Mouse (Mus musculus) Patski (cell line): ENCODE results near the gene Kcnip2. TPM values are rescaled to one million over a fixed set of nuclear protein-coding genes. Genes with fewer than 3 reads are reported as not detected.
"Not testable (repeated sequence)": the region's sequence is repeated elsewhere in the genome, so short reads cannot be mapped to it uniquely, and the experiment has no call there.

Experiments used
- ATAC-seq: fragments of 100-300 bp; one replicate; pipeline ENCODE4 v1.8.0; 2021
- CTCF ChIA-PET: fragments of 350-600 bp; sonication (Branson Sonifier 250); formaldehyde crosslinking; loops from one replicate; lab custom pipeline; 2022; ENCODE audit warnings: inconsistent platforms; lab: Charles Lee
- POLR2A ChIA-PET: fragments of 350-600 bp; sonication (Branson Sonifier 250); formaldehyde crosslinking; loops from one replicate; lab custom pipeline; 2022; ENCODE audit warnings: antibody characterized with exemption, inconsistent platforms; lab: Charles Lee
- DNase-seq: peaks from one replicate; pipeline ENCODE4 v3.0.0-alpha.2; 2011; ENCODE audit warnings: low read depth, low spot score
- H3K27me3 ChIP-seq: fragments of 371-371 bp; one replicate; pipeline ENCODE4 v1.5.1; 2021
- CTCF ChIP-seq: fragments of 100-300 bp; IDR thresholded peaks from one replicate; pipeline ENCODE4 v1.5.1; 2021
- in situ Hi-C: fragments of 300-500 bp; cut with MboI; formaldehyde crosslinking; loops from 3 replicates; pipeline ENCODE4 v1.11.1; 2018; ENCODE audit warnings: low pct_unique_long_range_greater_than_20kb, mixed read lengths
- polyA plus RNA-seq: library from polyadenylated mRNA; unstranded; gene quantifications from one replicate; pipeline ENCODE4 v1.2.3, GENCODE M21; 2021

Gene Kcnip2
- polyA plus RNA-seq, 1 experiment from 2014 or later = 0.10 TPM

DNA sequence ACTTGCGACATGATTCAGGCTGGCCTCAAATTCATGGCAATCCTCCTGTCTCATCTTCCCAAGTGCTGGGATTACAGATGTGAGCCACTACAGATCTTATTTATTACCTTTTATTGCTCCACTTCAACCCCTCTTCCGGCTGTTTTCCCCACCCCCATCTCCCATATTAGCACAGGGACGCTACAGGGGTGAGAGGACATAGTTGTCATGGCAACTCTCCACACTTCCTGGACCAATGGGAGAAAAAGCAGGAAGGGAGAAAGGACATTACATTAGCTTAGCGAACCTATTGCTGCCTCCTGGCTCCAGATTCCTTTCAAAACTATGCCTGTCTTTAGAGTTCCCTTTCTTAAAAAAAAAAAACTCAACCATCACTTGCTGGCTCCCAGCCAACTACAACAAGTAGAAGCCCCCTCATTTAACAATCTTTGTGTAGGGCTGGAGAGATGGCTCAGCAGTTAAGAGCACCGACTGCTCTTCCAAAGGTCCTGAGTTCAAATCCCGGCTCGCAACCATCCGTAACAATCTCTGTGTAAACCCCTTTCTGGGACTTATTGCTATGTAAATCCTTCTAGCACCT, 3.1 kb downstream of the Kcnip2 start:
- DNase-seq (no peak), ATAC-seq (no peak)
- no peaks in the 10 kb centered on the region for H3K27me3 ChIP-seq
- CTCF ChIA-PET = interaction anchor here (0.7 to 1.4 kb wide), 3 partner anchors 10 to 137 kb away, joined by 3 to 4 read pairs (median 3); no protein-coding TSS in a partner anchor
- in situ Hi-C loops = loop anchor here (5.0 kb wide), 2 partner anchors 140 to 205 kb away; no protein-coding TSS in a partner anchor
- TF ChIP-seq CTCF = no peak
- POLR2A ChIA-PET = no interaction called here

DNA sequence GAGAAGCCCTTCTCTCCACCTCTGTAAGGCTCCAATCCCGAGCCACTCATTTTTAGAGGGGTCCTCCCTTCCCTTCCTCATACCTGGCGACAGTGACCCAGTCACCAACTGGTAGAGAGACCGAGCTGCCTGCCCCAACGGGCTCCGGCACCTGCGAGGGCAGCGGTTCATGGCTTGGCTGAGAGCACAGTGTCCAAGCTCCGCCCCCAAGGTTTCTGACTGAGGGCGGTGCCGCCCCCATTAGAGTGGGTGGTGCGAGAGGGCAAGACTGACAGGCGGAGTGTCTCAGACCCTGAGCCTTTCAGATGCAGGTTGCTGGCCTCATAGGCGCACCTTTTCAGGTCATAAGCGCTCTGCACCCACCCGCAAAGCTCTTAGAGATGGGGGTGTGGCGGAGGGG, 3.7 kb downstream of the Kcnip2 start:
- CTCF ChIA-PET = no interaction called here
- TF ChIP-seq CTCF = no peak
- ATAC-seq (no peak), DNase-seq (no peak)
- H3K27me3 ChIP-seq = no peaks in the 10 kb centered on the region
- POLR2A ChIA-PET = no interaction called here
- in situ Hi-C loops = loop anchor here (5.0 kb wide), 2 partner anchors 140 to 205 kb away; no protein-coding TSS in a partner anchor

DNA sequence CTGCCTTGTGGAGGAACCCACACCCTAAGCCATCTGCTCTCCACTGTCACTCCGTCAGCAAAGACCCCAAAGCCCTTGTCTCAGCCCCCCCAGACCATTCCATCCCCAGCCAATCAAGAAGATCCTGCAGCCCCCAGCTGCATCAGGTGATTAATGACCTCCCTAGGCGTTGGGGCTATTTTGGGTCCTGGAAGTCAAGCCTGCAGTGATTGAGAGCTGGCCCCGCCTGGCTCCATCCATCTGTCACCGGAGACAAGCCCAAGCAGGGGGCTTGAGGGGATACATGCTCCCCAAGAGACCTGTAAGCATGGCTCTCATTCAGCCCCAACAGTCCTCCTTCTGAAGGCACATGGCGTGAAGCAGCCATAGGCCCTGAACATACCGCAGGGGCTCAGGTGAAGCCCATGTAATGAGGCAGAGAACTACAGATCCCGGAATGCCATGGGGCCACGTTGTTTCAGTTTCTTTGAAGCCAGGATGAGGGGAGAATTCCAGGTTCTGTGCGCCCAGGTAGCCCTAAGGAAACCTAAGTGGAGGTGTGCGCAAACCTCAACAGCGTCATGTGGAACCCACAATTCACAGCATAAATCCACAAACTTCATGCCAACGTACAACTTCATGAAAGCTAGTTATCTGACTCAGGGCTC, 4.7 kb downstream of the Kcnip2 start:
- CTCF ChIA-PET = no interaction called here
- TF ChIP-seq CTCF = no peak
- H3K27me3 ChIP-seq = no peaks in the 10 kb centered on the region
- POLR2A ChIA-PET = no interaction called here
- in situ Hi-C loops = loop anchor here (5.0 kb wide), 2 partner anchors 141 to 206 kb away; no protein-coding TSS in a partner anchor
- ATAC-seq = no peak
- no peak for DNase-seq

DNA sequence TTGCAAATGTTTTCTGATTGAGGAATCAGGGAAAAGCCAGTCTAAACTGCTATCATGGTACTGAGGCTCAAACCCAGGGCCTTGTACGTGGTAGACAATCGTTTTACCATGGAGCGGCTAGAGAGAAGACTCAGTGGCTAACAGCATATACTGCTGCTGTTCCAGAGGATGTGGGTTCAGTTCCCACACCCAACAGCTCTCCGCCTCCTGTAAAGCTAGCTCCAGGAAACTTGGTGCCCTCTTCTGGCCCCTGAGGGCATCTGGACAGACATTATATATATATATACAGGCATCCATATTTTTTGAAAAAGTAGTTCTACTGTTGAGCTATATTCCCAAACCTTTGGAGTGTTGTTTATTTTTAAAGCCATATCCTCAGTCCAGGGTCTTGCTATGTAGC, 8.1 kb downstream of the Kcnip2 start:
- ATAC-seq = no peak
- TF ChIP-seq CTCF = no peak
- DNase-seq = no peak
- ChIA-PET POLR2A (no interaction called here), CTCF (interaction anchor here (1.0 to 1.9 kb wide), 4 partner anchors 9 to 207 kb away, joined by 3 to 8 read pairs (median 6); partner anchors contain the start of gene Kcnip2)
- H3K27me3 ChIP-seq = no peaks in the 10 kb centered on the region
- in situ Hi-C loops = no loop called here

DNA sequence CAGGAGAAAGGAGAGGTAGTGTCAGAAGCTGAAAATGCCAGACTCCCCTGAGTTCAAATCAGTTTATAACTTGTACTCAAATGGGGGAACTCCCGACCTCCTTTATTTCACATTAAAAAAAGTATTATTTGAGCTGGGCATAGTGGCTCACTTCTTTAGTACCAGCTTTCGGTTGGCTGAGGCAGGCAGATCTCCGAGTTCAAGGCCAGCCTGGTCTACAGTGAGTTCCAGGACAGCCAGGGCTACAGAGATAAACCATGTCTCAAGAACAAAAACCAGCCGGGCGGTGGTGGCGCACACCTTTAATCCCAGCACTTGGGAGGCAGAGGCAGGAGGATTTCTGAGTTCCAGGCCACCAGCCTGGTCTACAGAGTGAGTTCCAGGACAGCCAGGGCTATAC, 10.0 kb downstream of the Kcnip2 start:
- CTCF ChIA-PET = interaction anchor here (1.6 to 2.5 kb wide), 4 partner anchors 10 to 156 kb away, joined by 3 to 8 read pairs (median 5); no protein-coding TSS in a partner anchor
- POLR2A ChIA-PET = interaction anchor here (0.7 kb wide), 2 partner anchors 11 to 127 kb away, joined by 3 to 4 read pairs; no protein-coding TSS in a partner anchor
- DNase-seq, in situ Hi-C loops, ATAC-seq, H3K27me3 ChIP-seq: not testable (repeated sequence)

DNA sequence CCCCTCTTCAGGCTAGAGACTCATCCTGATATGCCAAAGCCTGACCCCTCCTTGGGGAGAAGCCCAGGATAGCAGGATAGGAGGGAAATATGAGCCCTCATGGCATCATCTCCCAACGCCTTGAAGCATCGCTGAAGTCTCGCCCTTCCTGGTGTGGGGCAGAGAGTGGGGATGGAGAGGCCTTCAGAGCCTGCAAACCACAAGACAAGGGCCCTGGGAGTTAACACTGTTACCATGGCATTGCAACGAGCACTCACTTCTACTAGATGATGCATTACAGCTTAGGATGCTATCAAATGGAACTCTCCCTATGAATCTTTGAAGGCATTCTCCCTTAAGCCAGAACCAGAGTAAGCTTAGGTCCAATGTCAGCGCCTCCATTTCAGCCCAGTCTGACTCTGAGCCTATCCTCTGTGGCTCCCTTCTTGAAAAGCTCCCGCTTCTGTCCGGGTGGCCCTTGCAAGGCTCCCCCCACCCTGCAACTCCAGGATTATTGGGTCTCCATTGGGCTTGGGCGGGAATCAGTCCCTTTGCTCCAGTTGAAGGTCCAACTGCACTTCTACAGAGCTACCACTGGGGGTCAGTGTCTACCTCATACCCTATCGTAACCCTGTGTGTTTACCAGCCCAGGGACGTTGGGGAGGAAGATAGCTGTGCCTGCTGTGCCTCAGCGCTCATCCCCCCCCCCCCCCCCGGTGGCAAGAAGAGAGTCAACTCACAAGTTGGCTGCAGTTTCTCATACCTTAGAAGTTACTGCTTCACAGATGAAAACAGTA, 11.1 kb downstream of the Kcnip2 start:
- peak; percentile 53 for ATAC-seq
- peak; percentile 83 for TF ChIP-seq CTCF
- no peak for DNase-seq
- ChIA-PET CTCF (interaction anchor here (0.6 to 2.5 kb wide), 10 partner anchors 9 to 209 kb away, joined by 3 to 8 read pairs (median 4); no protein-coding TSS in a partner anchor), POLR2A (interaction anchor here (0.6 to 1.2 kb wide), 3 partner anchors 22 to 160 kb away, joined by 3 to 6 read pairs (median 6); no protein-coding TSS in a partner anchor)
- in situ Hi-C loops = no loop called here
- H3K27me3 ChIP-seq = no peaks in the 10 kb centered on the region

DNA sequence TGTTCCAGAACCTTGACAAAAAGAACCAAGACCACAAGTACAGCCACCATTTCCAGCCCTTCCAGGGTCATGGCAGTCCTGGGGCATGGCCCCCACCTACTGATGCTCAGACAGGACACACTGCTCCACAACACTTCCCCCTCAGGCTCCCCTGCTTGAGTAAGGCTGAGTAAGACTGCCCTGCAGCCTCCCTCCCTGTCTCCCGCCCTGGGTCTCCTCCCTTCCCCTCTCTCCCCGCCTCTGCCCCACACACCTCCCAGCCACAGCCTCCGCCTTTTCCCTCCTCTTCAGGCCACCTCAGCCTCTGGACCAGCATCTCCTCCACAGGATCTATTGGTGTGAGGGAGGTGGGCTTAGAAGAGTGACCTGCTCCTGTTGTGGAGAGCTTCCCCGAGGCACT, 12.5 kb downstream of the Kcnip2 start:
- ATAC-seq (no peak), DNase-seq (no peak)
- POLR2A ChIA-PET = no interaction called here
- no peak for TF ChIP-seq CTCF
- H3K27me3 ChIP-seq = no peaks in the 10 kb centered on the region
- in situ Hi-C loops = no loop called here
- CTCF ChIA-PET = no interaction called here

DNA sequence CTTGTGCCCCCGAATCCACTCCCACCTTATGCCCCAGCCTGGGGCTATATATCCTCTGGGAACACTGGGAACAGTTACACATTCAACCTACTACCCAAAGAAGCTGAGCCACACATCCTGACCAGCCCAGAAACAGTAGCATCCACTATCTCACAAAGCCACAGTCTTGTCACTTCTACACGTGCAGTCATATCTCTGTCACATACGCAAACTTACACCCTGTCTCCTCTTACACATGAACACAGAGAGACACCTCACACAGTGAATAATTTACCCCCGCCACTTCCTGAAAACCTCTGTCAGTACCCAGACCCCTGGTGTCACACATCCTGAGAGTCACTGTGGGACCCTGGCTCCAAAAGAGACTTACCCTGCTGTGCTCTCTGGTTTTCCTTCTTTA, 13.2 kb downstream of the Kcnip2 start:
- no peak for TF ChIP-seq CTCF
- POLR2A ChIA-PET = no interaction called here
- no peaks in the 10 kb centered on the region for H3K27me3 ChIP-seq
- no peak for ATAC-seq
- DNase-seq = no peak
- in situ Hi-C loops = no loop called here
- CTCF ChIA-PET = no interaction called here

DNA sequence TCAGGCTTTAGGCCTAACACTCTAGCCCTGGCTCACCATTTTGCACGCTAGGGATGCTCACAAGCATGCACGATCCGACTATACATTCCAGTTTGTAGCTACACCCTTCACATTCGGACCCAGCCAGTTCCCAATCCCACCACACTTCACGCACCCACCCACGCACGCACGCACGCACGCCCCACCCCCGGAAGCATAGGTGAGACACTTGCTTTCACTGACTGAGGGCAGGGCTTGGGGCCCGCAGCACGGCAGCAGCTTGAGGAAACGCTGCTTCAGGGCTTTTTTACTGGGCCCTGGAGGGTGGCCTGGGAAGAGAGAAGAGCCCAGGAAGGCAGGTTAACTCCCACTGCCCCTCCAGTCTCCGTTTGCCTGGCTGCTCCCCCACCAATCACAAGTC, 19.0 kb downstream of the Kcnip2 start:
- no peaks in the 10 kb centered on the region for H3K27me3 ChIP-seq
- no peak for DNase-seq
- in situ Hi-C loops = no loop called here
- ATAC-seq = no peak
- POLR2A ChIA-PET = no interaction called here
- CTCF ChIA-PET = no interaction called here
- no peak for TF ChIP-seq CTCF

DNA sequence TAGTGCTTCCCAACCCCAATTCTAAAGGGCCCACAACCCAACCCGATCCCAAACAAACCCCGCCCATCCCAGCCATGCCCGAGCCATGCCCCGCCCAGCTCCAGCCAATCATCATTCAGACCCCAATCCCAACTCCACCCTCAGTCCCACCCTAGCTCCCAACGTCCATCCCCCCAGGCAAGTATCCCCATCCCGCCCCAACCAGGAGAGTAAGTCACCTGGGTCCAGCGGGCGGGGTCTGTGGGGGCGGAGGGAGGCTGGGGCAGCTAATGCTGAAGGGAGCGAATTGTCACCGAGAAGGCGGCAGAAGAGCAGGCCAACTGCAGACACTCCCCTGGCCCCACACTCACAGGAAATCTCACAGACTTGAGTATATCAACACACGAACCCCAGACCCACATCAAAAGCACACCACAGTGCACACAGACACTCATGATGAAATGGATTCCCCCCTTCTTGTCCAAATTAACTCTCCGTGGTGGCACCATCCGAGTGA, 19.8 kb downstream of the Kcnip2 start:
- ChIA-PET CTCF (interaction anchor here (1.4 kb wide), 1 partner anchor 9 kb away, joined by 8 read pairs; no protein-coding TSS in a partner anchor), POLR2A (interaction anchor here (0.7 to 0.8 kb wide), 2 partner anchors 16 to 80 kb away, joined by 3 read pairs; no protein-coding TSS in a partner anchor)
- in situ Hi-C loops = no loop called here
- no peaks in the 10 kb centered on the region for H3K27me3 ChIP-seq
- no peak for TF ChIP-seq CTCF
- DNase-seq = no peak
- no peak for ATAC-seq
